Mouse (Mus musculus) cerebellum, adult 18-20 months (tissue): ENCODE results near the gene Nfat5.
A peak's percentile ranks its signal among the peaks of the same experiment; 100 is the strongest.

Experiments used
- DNase-seq, 2 experiments: peaks; one replicate each; pipeline ENCODE4 v3.0.0; 2021

The Nfat5 gene

GRCm38 (mm10) chr8:107292928-107293601 is at the start of gene Nfat5:
Gene Nfat5 (plus strand): TSS chr8:107293470.
- DNase-seq = peak; percentile 85 to 100

- no peak for DNase-seq
These were observed 49.1 kb upstream of the Nfat5 start for GRCm38 (mm10) chr8:107244218-107244617.

- DNase-seq = no peak
These were observed 44.8 kb upstream of the Nfat5 start for GRCm38 (mm10) chr8:107248456-107248855.

GRCm38 (mm10) chr8:107251481-107252104 is 41.7 kb upstream of the Nfat5 start:
- no peak for DNase-seq

- DNase-seq = no peak
These were observed 40.1 kb upstream of the Nfat5 start for GRCm38 (mm10) chr8:107253121-107253520.

- no peak for DNase-seq
These were observed 38.9 kb upstream of the Nfat5 start for GRCm38 (mm10) chr8:107254403-107254802.

GRCm38 (mm10) chr8:107254951-107255457 is 38.3 kb upstream of the Nfat5 start:
- no peak for DNase-seq

GRCm38 (mm10) chr8:107257223-107257622 is 36.0 kb upstream of the Nfat5 start:
- DNase-seq = no peak

GRCm38 (mm10) chr8:107260120-107260519 is 33.1 kb upstream of the Nfat5 start:
- no peak for DNase-seq

- DNase-seq = no peak
These were observed 32.1 kb upstream of the Nfat5 start for GRCm38 (mm10) chr8:107261172-107261571.

- no peak for DNase-seq
These were observed 31.1 kb upstream of the Nfat5 start for GRCm38 (mm10) chr8:107262046-107262705.

- DNase-seq = no peak
These were observed 27.5 kb upstream of the Nfat5 start for GRCm38 (mm10) chr8:107265811-107266210.

GRCm38 (mm10) chr8:107268501-107268900 is 24.8 kb upstream of the Nfat5 start:
- DNase-seq = no peak

GRCm38 (mm10) chr8:107269191-107269590 is 24.1 kb upstream of the Nfat5 start:
- no peak for DNase-seq

GRCm38 (mm10) chr8:107269617-107270139 is 23.6 kb upstream of the Nfat5 start:
- no peak for DNase-seq

- no peak for DNase-seq
These were observed 23.0 kb upstream of the Nfat5 start for GRCm38 (mm10) chr8:107270287-107270686.

- no peak for DNase-seq
These were observed 22.5 kb upstream of the Nfat5 start for GRCm38 (mm10) chr8:107270751-107271150.

GRCm38 (mm10) chr8:107277323-107277883 is 15.9 kb upstream of the Nfat5 start:
- DNase-seq = no peak

- DNase-seq = no peak
These were observed 14.7 kb upstream of the Nfat5 start for GRCm38 (mm10) chr8:107278571-107278970.

GRCm38 (mm10) chr8:107286686-107287085 is 6.6 kb upstream of the Nfat5 start:
- DNase-seq = no peak

- DNase-seq = no peak
These were observed 5.7 kb upstream of the Nfat5 start for GRCm38 (mm10) chr8:107287522-107287921.

GRCm38 (mm10) chr8:107291171-107291601 is 2.1 kb upstream of the Nfat5 start:
- no peak for DNase-seq
